Mouse (Mus musculus) lung, embryonic 15.5 days (tissue): ENCODE results near the gene Rapgef2. TPM values are rescaled to one million over a fixed set of nuclear protein-coding genes. Genes with fewer than 3 reads are reported as not detected.
A peak's percentile ranks its signal among the peaks of the same experiment; 100 is the strongest.

Experiments
- ATAC-seq: fragments of 200-750 bp; cut with Nextera tagmentation; 2 replicates; pipeline ENCODE4 v1.8.0; 2017; ENCODE audit warnings: moderate number of reproducible peaks, borderline replicate concordance; ENCODE audit not compliant: low FRiP score, low TSS enrichment; ENCODE audit errors: extremely low read depth
- H3K27ac ChIP-seq: fragments of 300-500 bp; sonication (generic); 2 replicates; pipeline ENCODE4 v1.5.1; 2015; ENCODE audit warnings: moderate library complexity, mild to moderate bottlenecking, inconsistent platforms
- H3K27me3 ChIP-seq: fragments of 300-500 bp; sonication (generic); 2 replicates; pipeline ENCODE4 v1.6.1; 2015; ENCODE audit warnings: inconsistent platforms
- H3K36me3 ChIP-seq: fragments of 300-500 bp; sonication (generic); 2 replicates; pipeline ENCODE4 v1.6.1; 2015; ENCODE audit warnings: inconsistent platforms
- H3K4me1 ChIP-seq: fragments of 300-500 bp; sonication (generic); 2 replicates; pipeline ENCODE4 v1.6.1; 2015; ENCODE audit warnings: inconsistent platforms
- H3K4me2 ChIP-seq: fragments of 300-500 bp; sonication (generic); 2 replicates; pipeline ENCODE4 v1.6.1; 2015; ENCODE audit warnings: inconsistent platforms, mild to moderate bottlenecking, moderate library complexity
- H3K4me3 ChIP-seq: fragments of 300-500 bp; sonication (generic); 2 replicates; pipeline ENCODE4 v1.5.1; 2015; ENCODE audit warnings: mild to moderate bottlenecking, inconsistent platforms
- H3K9ac ChIP-seq: fragments of 300-500 bp; sonication (generic); 2 replicates; pipeline ENCODE4 v1.6.1; 2015; ENCODE audit warnings: inconsistent platforms
- H3K9me3 ChIP-seq: fragments of 300-500 bp; sonication (generic); 2 replicates; pipeline ENCODE4 v1.6.1; 2016; ENCODE audit warnings: inconsistent platforms
- WGBS: fragments of 180-500 bp; shearing (Covaris S2); methylation state at CpG from one replicate; pipeline ENCODE4 v1.1.7; 2015; 5-methylcytosine and 5-hydroxymethylcytosine counted together
- polyA plus RNA-seq: library from polyadenylated mRNA; unstranded; fragments of >200 nt; fragmentation: Nextera tagmentation; extraction: Ambion mirVana; gene quantifications from 2 replicates; pipeline ENCODE4 v1.2.1, GENCODE M21; 2015

Rapgef2 gene
- polyA plus RNA-seq, 1 experiment from 2014 or later: 6.2 TPM

GRCm38 (mm10) chr3:79207216-79207615 lies 79.1 kb downstream of the Rapgef2 start:
- ATAC-seq: no peak
- 86% methylated on average over 2 of the region's 2 CpGs for WGBS
- peaks cover 31% of the 10 kb centered on the region for H3K4me1 ChIP-seq
- no peak overlapping the region for H3K4me2 ChIP-seq
- H3K9ac ChIP-seq: no peak overlapping the region
- H3K9me3 ChIP-seq: no peaks in the 10 kb centered on the region
- no peaks in the 10 kb centered on the region for H3K27me3 ChIP-seq
- no peak overlapping the region for H3K27ac ChIP-seq
- H3K36me3 ChIP-seq: no peaks in the 10 kb centered on the region
- H3K4me3 ChIP-seq: no peak overlapping the region

- Histone ChIP-seq H3K9ac (no peak overlapping the region), H3K27ac (no peak overlapping the region), H3K27me3 (no peaks in the 10 kb centered on the region), H3K4me2 (no peak overlapping the region), H3K9me3 (no peaks in the 10 kb centered on the region), H3K4me3 (no peak overlapping the region), H3K36me3 (no peaks in the 10 kb centered on the region), H3K4me1 (peaks cover 31% of the 10 kb centered on the region)
- ATAC-seq: no peak
- WGBS: 82% methylated on average over 7 of the region's 7 CpGs
These were observed 79.8 kb downstream of the Rapgef2 start for GRCm38 (mm10) chr3:79206524-79206923.

GRCm38 (mm10) chr3:79205981-79206380 lies 80.3 kb downstream of the Rapgef2 start:
- Histone ChIP-seq H3K4me1 (peaks cover 31% of the 10 kb centered on the region), H3K27ac (no peak overlapping the region), H3K9ac (no peak overlapping the region), H3K4me2 (no peak overlapping the region), H3K36me3 (no peaks in the 10 kb centered on the region), H3K9me3 (no peaks in the 10 kb centered on the region), H3K27me3 (no peaks in the 10 kb centered on the region), H3K4me3 (no peak overlapping the region)
- no peak for ATAC-seq
- 75% methylated on average over 4 of the region's 4 CpGs for WGBS

GRCm38 (mm10) chr3:79205112-79205511 lies 81.2 kb downstream of the Rapgef2 start:
- Histone ChIP-seq H3K9ac (no peak overlapping the region), H3K27ac (no peak overlapping the region), H3K9me3 (no peaks in the 10 kb centered on the region), H3K4me2 (no peak overlapping the region), H3K27me3 (no peaks in the 10 kb centered on the region), H3K4me3 (no peak overlapping the region), H3K36me3 (no peaks in the 10 kb centered on the region), H3K4me1 (peaks cover 31% of the 10 kb centered on the region)
- ATAC-seq: no peak
- WGBS: 23% methylated on average over 3 of the region's 3 CpGs

- H3K27ac ChIP-seq: peak overlapping the region; percentile 26; the same call in 1 of the 2 replicates
- ATAC-seq: no peak
- no peaks in the 10 kb centered on the region for H3K36me3 ChIP-seq
- no peaks in the 10 kb centered on the region for H3K27me3 ChIP-seq
- no peak overlapping the region for H3K4me2 ChIP-seq
- H3K4me1 ChIP-seq: peaks cover 31% of the 10 kb centered on the region
- no peaks in the 10 kb centered on the region for H3K9me3 ChIP-seq
- 51% methylated on average over 9 of the region's 9 CpGs for WGBS
- H3K9ac ChIP-seq: no peak overlapping the region
- H3K4me3 ChIP-seq: no peak overlapping the region
These were observed 82.1 kb downstream of the Rapgef2 start for GRCm38 (mm10) chr3:79204261-79204660.

GRCm38 (mm10) chr3:79203821-79204220 lies 82.5 kb downstream of the Rapgef2 start:
- Histone ChIP-seq H3K9me3 (no peaks in the 10 kb centered on the region), H3K9ac (no peak overlapping the region), H3K4me3 (no peak overlapping the region), H3K4me2 (no peak overlapping the region), H3K27me3 (no peaks in the 10 kb centered on the region), H3K27ac (0 out of 2 replicates have a peak overlapping the region, but pooled peaks have one; percentile 26), H3K36me3 (no peaks in the 10 kb centered on the region), H3K4me1 (peaks cover 31% of the 10 kb centered on the region)
- WGBS: 71% methylated on average over 5 of the region's 5 CpGs
- no peak for ATAC-seq

- peak; percentile 60; the same call in 1 of the 2 replicates for ATAC-seq
- Histone ChIP-seq H3K4me3 (no peak overlapping the region), H3K36me3 (no peaks in the 10 kb centered on the region), H3K27me3 (no peaks in the 10 kb centered on the region), H3K9me3 (no peaks in the 10 kb centered on the region), H3K27ac (no peak overlapping the region), H3K4me2 (peak overlapping the region; percentile 3; the same call in 1 of the 2 replicates), H3K9ac (no peak overlapping the region), H3K4me1 (peaks cover 31% of the 10 kb centered on the region)
- WGBS: 19% methylated on average over 3 of the region's 3 CpGs
These were observed 83.1 kb downstream of the Rapgef2 start for GRCm38 (mm10) chr3:79203178-79203577.

- Histone ChIP-seq H3K4me1 (peaks cover 31% of the 10 kb centered on the region), H3K27ac (no peak overlapping the region), H3K4me2 (peak overlapping the region; percentile 3; the same call in 1 of the 2 replicates), H3K27me3 (no peaks in the 10 kb centered on the region), H3K9me3 (no peaks in the 10 kb centered on the region), H3K4me3 (no peak overlapping the region), H3K36me3 (no peaks in the 10 kb centered on the region), H3K9ac (no peak overlapping the region)
- WGBS: 34% methylated on average over 11 of the region's 11 CpGs
- ATAC-seq: peak; percentile 64; the same call in 1 of the 2 replicates
These were observed 83.8 kb downstream of the Rapgef2 start for GRCm38 (mm10) chr3:79202275-79203153.

- peak; percentile 41; the same call in 1 of the 2 replicates for ATAC-seq
These were observed 89.4 kb downstream of the Rapgef2 start for GRCm38 (mm10) chr3:79196708-79197437.

GRCm38 (mm10) chr3:79195280-79195679 lies 91.0 kb downstream of the Rapgef2 start:
- no peaks in the 10 kb centered on the region for H3K27me3 ChIP-seq
- ATAC-seq: no peak
- no peak overlapping the region for H3K4me3 ChIP-seq
- H3K9me3 ChIP-seq: no peaks in the 10 kb centered on the region
- H3K9ac ChIP-seq: no peak overlapping the region
- H3K4me2 ChIP-seq: no peak overlapping the region
- H3K27ac ChIP-seq: no peak overlapping the region
- H3K4me1 ChIP-seq: peaks cover 13% of the 10 kb centered on the region
- H3K36me3 ChIP-seq: no peaks in the 10 kb centered on the region
- 82% methylated on average over 9 of the region's 9 CpGs for WGBS

More at GRCm38 (mm10) chr3:79196708-79197437, 89.4 kb downstream of the Rapgef2 start:
- Histone ChIP-seq H3K27me3 (no peaks in the 10 kb centered on the region), H3K9me3 (no peaks in the 10 kb centered on the region), H3K4me3 (no peak overlapping the region), H3K36me3 (no peaks in the 10 kb centered on the region), H3K4me2 (no peak overlapping the region), H3K27ac (no peak overlapping the region), H3K9ac (no peak overlapping the region), H3K4me1 (peaks cover 10% of the 10 kb centered on the region)
- WGBS: 50% methylated on average over 6 of the region's 6 CpGs

GRCm38 (mm10) chr3:79194111-79194793 lies 92.1 kb downstream of the Rapgef2 start:
- no peak for ATAC-seq

More at GRCm38 (mm10) chr3:79194111-79194793, 92.1 kb downstream of the Rapgef2 start:
- Histone ChIP-seq H3K36me3 (no peaks in the 10 kb centered on the region), H3K4me1 (peaks cover 18% of the 10 kb centered on the region), H3K4me3 (no peak overlapping the region), H3K9ac (no peak overlapping the region), H3K9me3 (no peaks in the 10 kb centered on the region), H3K4me2 (no peak overlapping the region), H3K27me3 (no peaks in the 10 kb centered on the region), H3K27ac (no peak overlapping the region)
- WGBS: 68% methylated on average over 8 of the region's 8 CpGs
